Mouse (Mus musculus): ENCODE results near the gene Gm21981.

The Gm21981 gene

DNA sequence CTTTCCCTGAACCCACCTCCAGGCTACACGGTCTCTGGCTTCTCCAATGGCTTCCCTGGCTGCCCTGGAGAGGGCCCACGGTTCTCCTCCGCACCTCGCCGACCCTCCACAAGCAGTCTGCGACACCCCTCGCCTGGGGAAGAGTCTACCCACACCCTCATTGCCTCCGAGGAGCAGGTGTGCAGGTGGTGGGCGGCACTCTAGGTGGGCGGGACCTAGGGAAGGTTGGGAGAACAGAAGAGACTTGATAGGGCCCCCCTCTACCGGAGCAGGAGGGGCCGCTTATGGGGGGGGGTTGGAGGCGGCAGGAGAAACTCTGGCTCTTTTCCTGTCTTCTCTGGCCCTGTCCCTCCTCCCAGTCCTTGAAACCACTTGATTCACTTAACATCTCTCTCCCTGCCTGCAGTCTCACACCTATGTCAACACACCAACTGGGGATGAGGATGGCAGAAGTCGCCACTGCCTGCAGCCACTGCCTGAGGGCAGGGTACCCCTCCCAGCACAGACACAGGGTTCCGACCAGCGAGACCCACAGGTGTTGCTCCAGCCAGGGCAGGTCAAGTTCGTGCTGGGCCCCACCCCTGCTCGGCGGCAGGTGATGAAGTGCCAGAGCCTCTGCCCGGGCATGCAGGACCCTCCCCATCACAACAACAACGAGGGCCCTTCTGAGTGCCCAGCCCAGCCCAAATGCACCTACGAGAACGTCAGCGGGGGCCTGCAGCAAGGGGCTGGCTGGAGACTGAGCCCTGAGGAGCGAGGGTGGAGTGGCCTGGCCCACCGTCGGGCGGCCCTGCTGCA lies 8.5 kb upstream of the Gm21981 start:
- DNase-seq (ENCODE audit: low read depth): no peak

DNA sequence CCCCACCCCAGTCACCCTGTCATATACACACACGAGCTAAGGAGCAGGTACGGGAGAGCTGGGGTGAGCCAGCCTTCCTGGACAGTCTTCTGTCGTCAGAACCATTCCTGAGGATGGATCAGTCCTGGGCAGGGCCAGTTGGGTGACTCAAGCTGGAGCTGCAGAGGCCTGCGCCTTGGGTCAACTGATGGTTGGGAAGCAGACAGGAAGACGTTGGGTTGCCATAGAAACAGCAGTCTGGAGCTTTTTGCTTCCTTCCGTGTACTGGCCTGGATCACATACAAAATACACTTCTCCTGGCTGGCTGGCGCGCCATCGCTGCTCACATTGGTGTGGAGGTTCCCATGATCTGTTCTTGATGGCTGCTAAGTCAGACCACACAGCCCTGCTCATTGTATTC lies 7.5 kb upstream of the Gm21981 start:
- no peak for DNase-seq (ENCODE audit: low read depth)

- DNase-seq (ENCODE audit: low read depth): no peak
Measured at GRCm38 (mm10) chr17:47699055-47699454, 4.8 kb upstream of the Gm21981 start.

GRCm38 (mm10) chr17:47698156-47698555 lies 3.9 kb upstream of the Gm21981 start:
- DNase-seq (ENCODE audit: low read depth): no peak

DNA sequence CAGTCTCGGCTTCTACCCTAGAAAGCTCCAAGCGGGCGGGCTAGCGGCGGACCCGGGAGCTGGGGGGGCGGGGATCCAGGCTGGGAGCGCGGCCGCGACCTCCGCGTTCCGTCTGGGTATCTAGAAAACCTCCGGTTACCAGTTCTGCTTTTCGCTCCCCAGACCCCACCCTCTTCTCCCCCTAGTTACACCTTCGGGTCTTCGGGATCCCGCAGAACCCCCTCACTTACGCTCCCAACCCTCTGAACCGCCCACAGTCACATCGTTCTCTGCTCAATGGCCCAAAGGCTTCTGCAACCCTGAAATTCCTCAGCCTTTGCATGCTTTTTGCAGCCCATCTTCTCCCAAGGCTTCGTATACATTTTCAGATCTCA lies 1.1 kb upstream of the Gm21981 start:
- DNase-seq (ENCODE audit: low read depth): peak; percentile 19

GRCm38 (mm10) chr17:47694503-47695336 lies 465 bp upstream of the Gm21981 start, which contains the start of gene Prickle4:
Gene Prickle4 (minus strand): TSS chr17:47694736.
- DNase-seq (ENCODE audit: low read depth): peak; percentile 97

DNA sequence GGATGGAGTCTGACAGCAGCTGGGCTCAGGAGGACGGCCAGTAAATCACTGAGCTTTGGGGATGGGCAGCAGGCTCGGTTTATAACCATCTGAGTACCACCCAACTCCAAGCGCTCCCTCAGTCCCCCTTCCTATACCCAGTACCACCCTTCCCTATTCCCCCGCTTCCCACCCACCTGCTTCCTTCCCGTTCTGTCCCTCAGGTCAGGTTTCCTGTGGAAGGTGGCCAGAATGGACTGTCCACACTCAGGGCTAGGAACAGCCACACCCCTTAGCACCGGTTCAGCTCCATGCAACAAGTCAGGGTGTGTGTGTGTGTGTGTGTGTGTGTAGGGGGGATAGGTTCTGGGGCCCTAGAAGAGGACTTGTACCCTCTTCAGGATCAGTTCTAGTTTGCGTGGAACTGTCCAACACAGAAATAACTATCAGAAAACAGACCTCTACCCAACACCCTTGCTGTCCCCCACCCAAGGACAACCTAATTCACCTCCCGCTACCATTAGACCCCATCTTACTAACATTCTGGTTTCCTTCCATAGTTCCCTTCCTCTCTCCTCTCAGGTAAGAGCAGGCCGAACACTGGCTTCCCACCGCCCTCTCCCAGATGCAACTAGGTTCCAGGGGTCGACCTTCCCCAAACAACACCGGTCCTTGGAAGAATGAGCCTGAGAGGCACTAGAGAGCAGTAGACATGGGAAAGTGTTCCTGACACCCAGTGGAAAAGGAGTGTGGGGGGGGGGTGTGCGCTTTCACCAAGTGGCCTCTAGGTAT lies 399 bp downstream of the Gm21981 start:
- DNase-seq (ENCODE audit: low read depth): peak; percentile 10

GRCm38 (mm10) chr17:47691650-47692049 lies 2.6 kb downstream of the Gm21981 start:
- DNase-seq (ENCODE audit: low read depth): no peak

- DNase-seq (ENCODE audit: low read depth): no peak
Measured at GRCm38 (mm10) chr17:47689894-47690293, 4.4 kb downstream of the Gm21981 start.

- DNase-seq (ENCODE audit: low read depth): peak; percentile 57
Measured at GRCm38 (mm10) chr17:47688608-47689575, 5.4 kb downstream of the Gm21981 start, which contains the start of gene Frs3. Gene Frs3 (plus strand): TSS chr17:47689030.

DNA sequence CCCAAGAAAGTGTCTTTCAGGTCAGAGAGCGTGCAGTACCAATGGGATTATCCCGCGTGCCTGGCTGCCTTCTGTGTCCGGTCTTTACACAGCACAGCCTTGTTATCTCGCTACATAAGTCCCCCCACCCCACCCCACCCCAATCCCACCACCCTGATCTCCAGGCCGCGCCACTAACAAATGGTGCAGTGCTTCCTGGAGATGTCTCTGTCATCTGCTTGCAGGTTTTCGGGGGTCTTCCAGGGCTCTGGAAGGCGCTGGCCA lies 6.0 kb downstream of the Gm21981 start, which contains the start of gene Tomm6:
Gene Tomm6, minus strand, starts transcription at position 43 of the 264 bp plus-strand sequence.
- DNase-seq (ENCODE audit: low read depth): no peak

DNA sequence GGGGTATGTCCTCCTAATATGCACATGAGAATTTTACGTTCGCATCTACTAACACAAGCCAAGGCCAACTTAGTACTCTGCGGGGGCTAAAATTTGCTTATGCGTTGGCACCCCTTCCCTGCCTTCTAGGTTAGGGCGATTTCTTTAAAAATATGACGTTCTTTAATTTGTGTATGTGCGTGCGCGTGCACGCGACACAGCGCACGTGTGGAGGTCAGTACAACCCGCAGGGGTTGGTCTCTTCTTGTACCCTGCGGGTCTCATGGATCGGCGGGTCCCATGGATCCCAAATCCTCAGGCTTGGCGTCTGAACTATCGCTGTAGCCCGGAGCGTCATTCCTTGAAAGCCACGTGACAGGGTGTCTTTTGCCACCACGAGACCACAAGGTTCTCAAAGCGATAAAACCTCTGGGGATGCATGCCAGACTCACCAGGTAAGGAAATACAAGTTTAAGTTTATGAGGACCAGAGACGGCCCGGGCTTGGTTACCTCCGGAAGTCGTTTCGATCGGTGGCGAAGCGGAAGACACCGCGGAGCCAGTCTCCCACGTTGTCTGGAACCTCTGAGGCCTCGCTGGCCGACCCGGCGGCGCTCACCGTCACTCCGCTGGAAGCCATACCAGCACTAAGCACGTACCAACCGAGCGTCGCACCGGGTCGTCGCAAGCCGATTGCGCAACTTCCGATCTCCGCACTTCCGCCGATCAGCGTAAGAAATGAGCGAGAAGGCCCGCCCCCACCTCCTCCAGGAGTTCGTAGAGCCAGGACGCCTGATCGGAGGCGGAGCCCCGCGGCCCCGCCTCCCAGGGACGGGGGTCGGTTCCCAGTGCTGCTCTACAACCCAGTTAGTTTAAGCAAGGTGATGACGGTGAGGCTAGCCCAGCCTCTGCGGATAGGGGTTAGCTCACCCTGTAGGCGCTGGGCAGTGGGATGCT lies 6.6 kb downstream of the Gm21981 start:
- DNase-seq (ENCODE audit: low read depth): peak; percentile 99

DNA sequence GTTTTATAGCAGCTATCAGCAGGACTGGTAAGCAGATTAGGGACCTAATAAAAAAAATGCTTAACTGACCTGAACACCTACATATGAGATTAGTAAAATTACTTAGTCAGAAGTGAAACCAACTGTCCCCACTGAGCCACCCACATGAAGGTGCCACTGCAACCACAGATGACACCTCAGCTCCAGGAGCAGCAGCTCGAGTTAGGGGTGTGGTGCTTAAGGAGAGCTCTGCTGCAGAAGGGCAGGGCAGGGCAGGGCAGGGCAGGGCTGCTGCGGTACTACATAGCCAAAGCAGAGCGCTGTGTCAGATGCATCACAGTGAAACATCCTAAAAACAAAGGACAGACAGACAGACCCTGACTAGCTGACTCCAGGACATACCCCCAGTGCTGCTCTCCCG lies 11.4 kb downstream of the Gm21981 start:
- no peak for DNase-seq (ENCODE audit: low read depth)

- DNase-seq (ENCODE audit: low read depth): no peak
Measured at GRCm38 (mm10) chr17:47678702-47679101, 15.6 kb downstream of the Gm21981 start.

DNA sequence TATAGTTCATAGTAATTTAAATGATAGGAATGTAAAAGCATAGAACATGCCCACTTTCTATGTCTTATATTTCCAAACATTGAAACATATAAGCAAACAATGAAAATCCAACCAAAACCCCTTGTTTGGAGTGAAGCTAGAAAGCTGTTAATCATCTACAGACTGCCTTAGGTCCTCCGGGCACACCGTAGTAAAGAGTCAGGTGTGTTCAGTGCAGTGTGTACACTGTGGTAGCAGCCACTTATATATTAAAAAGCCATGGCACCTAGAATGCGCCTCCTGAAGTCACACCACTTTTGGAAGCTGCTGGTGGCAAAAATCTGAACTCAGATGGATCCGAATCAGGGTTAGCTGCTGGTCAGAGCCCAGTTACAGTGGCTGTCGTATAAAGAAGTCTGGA lies 16.0 kb downstream of the Gm21981 start:
- no peak for DNase-seq (ENCODE audit: low read depth)

DNA sequence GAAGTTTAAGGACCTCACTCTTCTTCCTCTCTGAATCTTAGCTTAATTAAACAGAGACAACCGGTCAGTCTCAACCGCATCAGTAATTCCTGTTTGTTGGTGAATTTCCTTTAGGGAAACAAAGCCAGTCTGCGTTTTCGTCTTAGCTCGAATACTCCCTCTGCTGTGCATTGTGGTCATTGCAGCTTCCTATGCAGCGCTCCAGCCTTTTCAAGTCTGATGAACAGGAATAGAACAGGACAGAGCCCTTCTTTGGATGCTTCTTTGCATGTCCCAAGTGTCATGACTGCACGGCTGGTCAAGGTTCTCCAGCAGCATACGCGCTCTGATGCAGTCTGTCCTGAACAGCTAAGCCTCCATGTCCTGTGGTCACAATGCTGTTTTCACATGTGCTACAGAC lies 17.7 kb downstream of the Gm21981 start:
- peak; percentile 68 for DNase-seq (ENCODE audit: low read depth)

DNA sequence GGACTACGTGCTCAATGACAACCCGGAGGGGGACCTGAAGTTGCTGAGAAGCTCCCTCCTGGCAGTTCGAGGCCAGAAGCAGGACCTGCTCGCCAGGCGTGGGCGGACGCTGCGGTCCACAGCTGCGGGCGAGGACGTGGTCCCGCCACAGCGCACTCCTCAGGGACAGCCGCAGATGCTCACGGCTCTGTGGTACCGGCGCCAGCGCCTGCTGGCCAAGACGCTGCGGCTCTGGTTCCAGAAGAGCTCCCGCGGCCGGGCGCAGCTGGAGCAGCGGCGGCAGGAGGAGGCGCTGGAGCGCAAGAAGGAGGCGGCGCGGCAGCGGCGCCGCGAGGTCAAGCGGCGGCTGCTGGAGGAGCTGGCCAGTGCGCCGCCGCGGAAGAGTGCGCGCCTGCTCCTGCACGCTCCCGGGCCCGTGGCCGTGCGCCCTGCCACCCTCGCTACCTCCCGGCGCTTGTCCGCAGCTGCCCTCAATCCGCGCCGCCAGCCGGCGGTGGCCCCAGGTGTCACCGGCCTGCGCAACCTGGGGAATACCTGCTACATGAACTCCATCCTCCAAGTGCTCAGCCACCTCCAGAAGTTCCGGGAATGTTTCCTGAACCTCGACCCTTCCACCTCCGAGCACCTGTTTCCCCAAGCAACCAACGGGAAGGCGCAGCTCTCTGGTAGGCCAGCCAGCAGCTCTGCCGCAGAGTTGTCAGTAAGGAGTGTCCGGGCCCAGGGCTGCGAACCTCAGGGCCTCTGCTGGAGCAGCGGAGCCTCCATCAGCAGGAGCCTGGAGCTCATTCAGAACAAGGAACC lies 21.7 kb downstream of the Gm21981 start:
- no peak for DNase-seq (ENCODE audit: low read depth)

GRCm38 (mm10) chr17:47671988-47672310 lies 22.3 kb downstream of the Gm21981 start:
- DNase-seq (ENCODE audit: low read depth): no peak

GRCm38 (mm10) chr17:47669166-47669565 lies 25.1 kb downstream of the Gm21981 start:
- no peak for DNase-seq (ENCODE audit: low read depth)

GRCm38 (mm10) chr17:47664474-47664873 lies 29.8 kb downstream of the Gm21981 start:
- no peak for DNase-seq (ENCODE audit: low read depth)
